Mouse (Mus musculus) stomach, postnatal 0 days (tissue): ENCODE measurements around the gene Sim1. TPM values are rescaled to one million over a fixed set of nuclear protein-coding genes. Genes with fewer than 3 reads are reported as not detected.

Experiments used
- ATAC-seq: fragments of 200-750 bp; cut with Nextera tagmentation; 2 replicates; pipeline ENCODE4 v1.8.0; 2017; ENCODE audit not compliant: low FRiP score, low TSS enrichment
- DNase-seq: peaks from one replicate; pipeline ENCODE4 v3.0.0-alpha.2; 2016; ENCODE audit warnings: low spot score
- H3K27ac ChIP-seq: fragments of 300-500 bp; sonication (generic); replicated peaks from 2 replicates; pipeline ENCODE4 v1.5.1; 2014; ENCODE audit warnings: mild to moderate bottlenecking, control low read depth
- H3K27me3 ChIP-seq: fragments of 300-500 bp; sonication (generic); 2 replicates; pipeline ENCODE4 v1.6.1; 2014; ENCODE audit warnings: low read length; ENCODE audit not compliant: control insufficient read depth, insufficient read depth
- H3K36me3 ChIP-seq: fragments of 300-500 bp; sonication (generic); 2 replicates; pipeline ENCODE4 v1.6.1; 2014; ENCODE audit warnings: low read length, mixed read lengths; ENCODE audit not compliant: control insufficient read depth, insufficient read depth
- H3K4me1 ChIP-seq: fragments of 300-500 bp; sonication (generic); replicated peaks from 2 replicates; pipeline ENCODE4 v1.6.1; 2014; ENCODE audit warnings: antibody characterized with exemption; ENCODE audit not compliant: control insufficient read depth, insufficient read depth
- H3K4me2 ChIP-seq: fragments of 300-500 bp; sonication (generic); replicated peaks from 2 replicates; pipeline ENCODE4 v1.6.1; 2014; ENCODE audit warnings: low read depth, mild to moderate bottlenecking, control low read depth, moderate library complexity
- H3K4me3 ChIP-seq: fragments of 300-500 bp; sonication (generic); 2 replicates; pipeline ENCODE4 v1.5.1; 2014; ENCODE audit warnings: low read depth, low read length, control low read depth
- H3K9ac ChIP-seq: fragments of 300-500 bp; sonication (generic); 2 replicates; pipeline ENCODE4 v1.6.1; 2014; ENCODE audit warnings: mild to moderate bottlenecking, low read length, control low read depth, mixed read lengths
- H3K9me3 ChIP-seq: fragments of 300-500 bp; sonication (generic); 2 replicates; pipeline ENCODE4 v1.6.1; 2016; ENCODE audit warnings: low read length; ENCODE audit not compliant: control insufficient read depth
- CTCF ChIP-seq: IDR thresholded peaks from 2 replicates; pipeline ENCODE4 v1.5.1; 2016; ENCODE audit warnings: antibody characterized with exemption, low read depth, mild to moderate bottlenecking, moderate library complexity
- EP300 ChIP-seq: optimal IDR thresholded peaks from 2 replicates; pipeline ENCODE3; 2016; ENCODE audit warnings: antibody characterized with exemption
- WGBS: fragments of 180-500 bp; shearing (Covaris S2); extraction: QIAGEN DNeasy Blood & Tissue Kit; methylation state at CpG from one replicate; pipeline ENCODE4 v1.1.7; 2014; 5-methylcytosine and 5-hydroxymethylcytosine counted together
- polyA plus RNA-seq: library from polyadenylated mRNA; unstranded; fragments of >200 nt; fragmentation: Nextera tagmentation; extraction: Ambion mirVana; gene quantifications from 2 replicates; pipeline ENCODE4 v1.2.1, GENCODE M21; 2015

Gene Sim1
- polyA plus RNA-seq, 1 experiment from 2014 or later: not detected

DNA sequence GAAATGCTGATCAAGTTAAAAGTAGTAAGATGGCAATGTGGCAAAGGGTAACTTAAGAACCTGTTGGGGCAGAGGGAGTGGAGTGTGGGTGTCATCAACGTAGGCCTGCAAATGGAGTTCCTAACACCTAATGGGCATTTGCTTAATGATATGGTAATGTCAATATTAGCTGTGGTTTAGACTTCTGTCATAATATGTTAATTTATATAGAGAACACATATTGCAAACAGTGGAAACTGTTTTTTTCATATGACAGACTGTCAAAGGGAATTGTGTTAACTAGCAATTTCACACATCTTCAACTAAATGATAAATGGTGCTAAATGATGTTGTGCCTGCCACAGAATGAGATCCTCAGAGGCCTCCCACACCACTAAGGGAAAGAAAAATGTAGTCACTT, 120.8 kb downstream of the Sim1 start:
- Histone ChIP-seq H3K4me1 (no peaks in the 10 kb centered on the region), H3K4me3 (no peak overlapping the region), H3K36me3 (no peaks in the 10 kb centered on the region), H3K27me3 (no peaks in the 10 kb centered on the region), H3K9ac (no peak overlapping the region), H3K4me2 (no peak overlapping the region), H3K27ac (no peak overlapping the region), H3K9me3 (no peaks in the 10 kb centered on the region)
- WGBS: 56% methylated on average over 1 of the region's 1 CpGs
- TF ChIP-seq EP300: no peak
- no peak for TF ChIP-seq CTCF
- no peak for ATAC-seq
- no peak for DNase-seq

- ATAC-seq (no peak), DNase-seq (no peak)
- no peak overlapping the region for H3K9ac ChIP-seq
- H3K4me3 ChIP-seq: no peak overlapping the region
- no peaks in the 10 kb centered on the region for H3K27me3 ChIP-seq
- no peak overlapping the region for H3K4me2 ChIP-seq
- H3K9me3 ChIP-seq: no peaks in the 10 kb centered on the region
- H3K4me1 ChIP-seq: no peaks in the 10 kb centered on the region
- H3K36me3 ChIP-seq: no peaks in the 10 kb centered on the region
- 73% methylated on average over 9 of the region's 9 CpGs for WGBS
- no peak overlapping the region for H3K27ac ChIP-seq
- TF ChIP-seq EP300 (no peak), CTCF (no peak)
Observed at GRCm38 (mm10) chr10:51023308-51024279, 129.0 kb downstream of the Sim1 start.
